Mouse (Mus musculus) urinary bladder, postnatal 4 days (tissue): ENCODE data around the gene Rorb.

Source experiments
- DNase-seq, 2 experiments: peaks; one replicate each; pipeline ENCODE4 v3.0.0; 2021 to 2022; ENCODE audit warnings: low spot score in 2 of 2

The Rorb gene

GRCm38 (mm10) chr19:18889117-18889627 lies 221.8 kb downstream of the Rorb start:
- no peak for DNase-seq

DNA sequence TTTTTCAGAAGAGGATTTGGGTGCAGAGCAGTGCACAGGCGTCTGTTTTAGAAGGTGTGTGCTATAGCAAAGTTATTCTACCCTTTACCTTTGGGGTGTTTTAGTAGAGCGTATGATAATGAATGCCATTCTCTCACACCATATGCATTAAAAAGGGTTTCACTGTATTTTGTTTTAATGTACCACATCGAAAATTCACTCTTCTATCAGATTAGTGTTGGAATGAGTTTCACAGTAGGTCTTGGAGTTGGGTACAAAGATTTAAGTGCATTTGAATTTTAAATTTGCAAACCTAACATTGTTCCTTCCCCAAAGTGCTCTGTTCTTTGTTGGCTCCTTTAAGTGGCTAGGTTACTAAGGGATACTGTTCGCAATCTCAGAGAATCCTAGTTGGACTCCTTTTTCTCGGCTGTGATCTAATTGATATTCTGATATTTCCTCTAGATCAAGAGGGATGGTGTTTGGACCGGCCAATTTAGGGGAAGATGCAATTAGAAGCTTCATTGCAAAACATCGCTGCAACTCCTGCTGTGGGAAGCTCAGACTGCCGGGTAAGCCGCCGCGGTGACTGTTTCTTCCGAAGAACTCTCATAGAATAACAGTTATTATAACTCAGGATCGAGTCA lies 222.4 kb downstream of the Rorb start:
- no peak for DNase-seq

DNA sequence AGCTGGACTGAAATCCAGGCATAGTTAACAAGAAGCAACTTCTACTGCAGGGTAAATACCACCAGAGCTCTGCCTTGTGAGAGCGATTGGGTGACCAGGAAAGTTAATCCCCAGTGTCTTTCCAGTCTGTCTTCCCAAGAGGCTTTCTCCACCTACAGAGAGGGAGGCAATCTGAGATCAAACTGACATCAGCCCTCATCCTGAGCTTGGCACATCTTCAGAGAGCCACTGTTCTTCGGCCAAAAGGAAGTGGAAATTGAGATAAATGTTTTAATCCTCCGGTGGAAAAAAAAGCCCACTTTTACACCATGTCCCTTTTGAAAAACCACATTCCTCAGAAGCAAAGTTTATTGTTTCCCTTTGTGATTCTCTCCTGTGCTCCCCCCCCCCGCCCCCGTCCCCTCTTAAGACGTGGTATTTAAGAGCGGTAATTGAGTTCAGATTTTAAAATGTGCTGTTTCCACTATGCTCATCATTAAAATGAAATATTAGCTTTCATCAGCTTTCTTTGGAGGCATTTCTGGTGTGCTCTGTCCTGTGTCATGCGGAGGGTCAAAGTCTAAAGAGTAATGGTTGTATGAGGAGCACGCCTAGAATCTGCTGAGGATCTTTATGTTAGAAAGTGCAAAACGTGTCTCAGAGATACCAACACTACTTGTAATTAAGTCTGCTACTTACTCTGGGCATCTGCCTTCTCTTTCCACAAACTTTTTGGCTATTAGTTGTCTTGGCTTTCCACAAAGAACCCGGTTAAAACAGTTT lies 223.2 kb downstream of the Rorb start:
- DNase-seq: no peak

GRCm38 (mm10) chr19:18881162-18881561 lies 229.8 kb downstream of the Rorb start:
- DNase-seq: no peak
